Mouse (Mus musculus) layer of hippocampus, adult 8-10 months (tissue): ENCODE results near the gene Tmem179. TPM values are rescaled to one million over a fixed set of nuclear protein-coding genes. Genes with fewer than 3 reads are reported as not detected.

ENCODE experiments used
- DNase-seq, 2 experiments: peaks; one replicate each; pipeline ENCODE4 v3.0.0; 2022; ENCODE audit warnings: low spot score in 2 of 2
- total RNA-seq, 4 experiments: library from RNA; stranded (reverse); gene quantifications; 2 replicates each; pipeline ENCODE4 v1.2.4; 2022

Gene Tmem179
- total RNA-seq, 4 experiments from 2014 or later = 118 to 128 (median 123) TPM

- DNase-seq = no peak
Observed at GRCm38 (mm10) chr12:112464516-112464915, 52.0 kb downstream of the Tmem179 start.

GRCm38 (mm10) chr12:112463750-112464444, 52.6 kb downstream of the Tmem179 start:
- no peak for DNase-seq

- DNase-seq = no peak
Observed at GRCm38 (mm10) chr12:112463209-112463608, 53.3 kb downstream of the Tmem179 start.

GRCm38 (mm10) chr12:112462423-112462822, 54.1 kb downstream of the Tmem179 start:
- DNase-seq = no peak

GRCm38 (mm10) chr12:112457839-112458238, 58.7 kb downstream of the Tmem179 start:
- DNase-seq = peak; percentile 84 to 86

- DNase-seq = no peak
Observed at GRCm38 (mm10) chr12:112456144-112456713, 60.3 kb downstream of the Tmem179 start.

- no peak for DNase-seq
Observed at GRCm38 (mm10) chr12:112451826-112452225, 64.7 kb downstream of the Tmem179 start.

- no peak for DNase-seq
Observed at GRCm38 (mm10) chr12:112451381-112451780, 65.2 kb downstream of the Tmem179 start.

- DNase-seq = peak in 1 of 2 experiments; percentile 38
Observed at GRCm38 (mm10) chr12:112450883-112451282, 65.7 kb downstream of the Tmem179 start.

Other genes with a start within 250 kb of the Tmem179 start
- gene A530016L24Rik, start 27.3 kb downstream of the Tmem179 start, total RNA-seq = under 1 TPM in 2 of 4 experiments, not detected in 2; 0.16 to 0.36 TPM
- gene Inf2, start 72.0 kb upstream of the Tmem179 start, total RNA-seq = 100 to 1,000 TPM; 111 to 121 (median 115) TPM
- gene Adssl1, start 103.3 kb upstream of the Tmem179 start, total RNA-seq = 10 to 100 TPM in 3 of 4 experiments, 1 to 10 TPM in 1; 9.6 to 30.4 (median 20.8) TPM
- 10 to 100 TPM; 20.8 to 23.5 (median 22.1) TPM for gene Siva1, start 127.9 kb upstream of the Tmem179 start, total RNA-seq
- gene Akt1, start 158.1 kb upstream of the Tmem179 start, total RNA-seq = 100 to 1,000 TPM; 153 to 162 (median 161) TPM
- 1 to 10 TPM in 3 of 4 experiments, under 1 TPM in 1; 0.98 to 2.2 (median 1.1) TPM for gene Zbtb42, start 162.1 kb upstream of the Tmem179 start, total RNA-seq
- 100 to 1,000 TPM; 190 to 216 (median 203) TPM for gene Cep170b, start 203.7 kb upstream of the Tmem179 start, total RNA-seq
- 10 to 100 TPM in 2 of 4 experiments, 1 to 10 TPM in 2; 7.3 to 36.6 (median 21.0) TPM for gene Pld4, start 243.9 kb upstream of the Tmem179 start, total RNA-seq